Mouse (Mus musculus) kidney, adult 2 months (tissue): ENCODE measurements at regions not wholly inside any gene's neighbourhood (a gene's known extent, or its start where the extent isn't known, plus 50 kb on each side); places are given as distances from the start of the nearest gene placed in this dataset.

Experiments
- DNase-seq: peaks from one replicate; pipeline ENCODE4 v3.0.0; 2021
- H3K27ac ChIP-seq: fragments of 200-500 bp; 2 replicates; pipeline ENCODE4 v1.5.1; 2012; ENCODE audit warnings: low read depth, low read length, control low read depth, inconsistent platforms; ENCODE audit not compliant: insufficient read depth
- H3K27me3 ChIP-seq: fragments of 200-500 bp; replicated peaks from 2 replicates; pipeline ENCODE4 v1.6.1; 2012; ENCODE audit warnings: mild to moderate bottlenecking, moderate library complexity, low read length, inconsistent platforms; ENCODE audit not compliant: control insufficient read depth, insufficient read depth
- H3K36me3 ChIP-seq: fragments of 200-500 bp; 2 replicates; pipeline ENCODE4 v1.6.1; 2012; ENCODE audit warnings: mild to moderate bottlenecking, moderate library complexity, low read length, inconsistent platforms; ENCODE audit not compliant: control insufficient read depth, insufficient read depth
- H3K4me1 ChIP-seq: fragments of 200-500 bp; 2 replicates; pipeline ENCODE4 v1.6.1; 2011; ENCODE audit warnings: low read length; ENCODE audit not compliant: control insufficient read depth, insufficient read depth
- H3K4me3 ChIP-seq: fragments of 200-500 bp; 2 replicates; pipeline ENCODE4 v1.5.1; 2011; ENCODE audit warnings: mild to moderate bottlenecking, low read depth, low read length, control low read depth; ENCODE audit not compliant: insufficient read depth
- CTCF ChIP-seq: fragments of 200-500 bp; conservative IDR thresholded peaks from 2 replicates; pipeline ENCODE4 v1.5.1; 2011; ENCODE audit warnings: low read depth, mild to moderate bottlenecking, control low read depth, low read length, moderate library complexity, mixed read lengths; ENCODE audit not compliant: insufficient read depth, insufficient read length
- POLR2A ChIP-seq: fragments of 200-500 bp; IDR thresholded peaks from one replicate; pipeline ENCODE4 v1.6.1; 2011; ENCODE audit warnings: low read depth, low read length, control low read depth
- WGBS: fragments of 180-500 bp; shearing (Covaris S2); methylation state at CpG from one replicate; pipeline ENCODE4 v1.1.7; 2018; 5-methylcytosine and 5-hydroxymethylcytosine counted together

DNA sequence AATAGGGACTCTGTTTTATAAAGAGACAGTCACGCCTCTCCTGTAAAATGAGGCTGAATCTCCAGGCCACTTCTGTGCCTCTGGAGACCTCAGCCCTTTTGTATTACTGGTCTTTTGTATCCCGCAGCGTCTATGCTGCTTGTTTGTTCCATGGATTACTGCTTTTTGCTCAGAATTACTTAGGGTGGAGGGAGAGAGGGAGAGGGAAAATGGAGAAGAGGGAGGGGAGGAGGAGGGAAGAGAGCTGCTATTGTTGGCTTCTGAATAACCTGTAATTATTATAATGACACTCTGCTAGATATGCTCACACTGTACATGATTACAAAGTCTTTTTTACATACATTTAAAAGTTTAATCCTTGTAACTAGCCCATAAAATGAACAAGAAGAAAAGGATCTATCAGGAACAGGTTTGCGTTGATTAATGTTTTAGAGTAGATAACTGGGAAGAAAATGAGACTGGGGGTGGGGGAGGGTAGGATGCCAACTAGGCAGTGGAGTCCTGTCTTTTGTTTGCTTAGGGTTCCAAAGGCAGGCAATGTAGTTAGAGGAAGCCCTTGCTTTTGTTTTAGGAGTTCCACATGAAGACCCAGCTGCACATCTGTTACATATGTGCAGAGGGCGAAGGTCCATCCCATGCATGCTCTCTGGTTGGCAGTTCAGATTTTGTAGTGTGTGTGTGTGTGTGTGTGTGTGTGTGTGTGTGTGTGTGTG, 153.4 kb upstream of the S100g start:
- H3K27ac ChIP-seq: no peak overlapping the region
- no peaks in the 10 kb centered on the region for H3K4me1 ChIP-seq
- TF ChIP-seq POLR2A (no peak), CTCF (no peak)
- H3K27me3 ChIP-seq: no peaks in the 10 kb centered on the region
- WGBS: 67% methylated on average over 5 of the region's 5 CpGs
- no peaks in the 10 kb centered on the region for H3K36me3 ChIP-seq
- no peak for DNase-seq
- no peak overlapping the region for H3K4me3 ChIP-seq

DNA sequence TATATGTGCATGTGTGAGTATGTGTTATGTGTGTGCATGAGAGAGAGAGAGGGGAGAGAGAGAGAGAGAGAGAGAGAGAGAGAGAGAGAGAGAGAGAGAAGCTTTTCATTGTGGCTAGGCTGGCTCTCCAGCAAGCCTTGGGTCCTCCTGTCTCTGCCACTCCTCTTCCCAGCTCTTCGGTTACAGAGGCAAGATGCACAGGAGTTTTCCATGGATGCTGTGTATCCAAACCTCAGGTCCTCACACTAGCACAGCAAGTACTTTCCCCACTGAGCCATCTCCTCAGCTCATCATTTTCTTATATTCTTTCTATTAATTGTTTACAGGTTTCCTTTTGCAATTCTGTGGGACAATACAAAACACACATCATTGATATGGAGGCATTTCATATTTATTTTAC, 152.8 kb upstream of the S100g start:
- no peak overlapping the region for H3K4me3 ChIP-seq
- no peaks in the 10 kb centered on the region for H3K4me1 ChIP-seq
- H3K27me3 ChIP-seq: no peaks in the 10 kb centered on the region
- H3K27ac ChIP-seq: no peak overlapping the region
- no peak for TF ChIP-seq POLR2A
- TF ChIP-seq CTCF: no peak
- 63% methylated on average over 1 of the region's 1 CpGs for WGBS
- H3K36me3 ChIP-seq: no peaks in the 10 kb centered on the region
- DNase-seq: no peak

DNA sequence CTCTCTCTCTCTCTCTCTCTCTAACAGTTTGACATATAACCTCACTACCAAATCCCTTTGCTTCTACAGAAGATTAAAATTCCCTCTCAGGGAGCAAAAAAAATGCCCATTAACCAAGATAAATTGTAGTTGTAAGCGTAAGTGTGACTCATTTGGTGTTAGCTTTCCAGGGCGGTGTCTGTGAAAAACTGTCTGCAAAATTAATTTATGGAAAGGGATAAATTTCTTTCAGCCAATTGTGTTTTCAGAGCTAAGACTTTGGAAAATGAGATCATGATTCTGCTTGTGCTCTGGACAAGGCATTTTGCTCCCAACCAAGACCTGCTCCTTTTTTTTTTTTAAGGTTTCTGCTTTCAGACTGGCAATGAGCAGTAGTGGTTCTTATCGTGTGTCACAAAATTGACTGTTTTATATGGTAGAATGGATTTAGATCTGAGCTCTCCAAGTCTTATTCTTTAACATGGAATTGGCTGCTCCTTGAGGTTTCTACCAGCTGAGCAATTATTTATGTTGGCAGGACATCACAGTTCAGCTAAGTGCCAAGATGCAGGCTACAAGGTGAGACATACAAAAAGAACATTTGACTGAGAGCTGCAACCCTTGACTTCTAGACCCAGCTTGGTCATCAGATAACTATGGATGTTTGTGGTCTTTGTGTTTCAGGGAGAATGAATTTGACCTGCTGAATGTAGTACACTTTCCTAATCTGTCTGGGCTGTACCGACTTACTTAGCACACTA, 130.8 kb upstream of the S100g start:
- WGBS: 45% methylated on average over 4 of the region's 4 CpGs
- TF ChIP-seq POLR2A (no peak), CTCF (no peak)
- Histone ChIP-seq H3K4me1 (no peaks in the 10 kb centered on the region), H3K36me3 (no peaks in the 10 kb centered on the region), H3K4me3 (no peak overlapping the region), H3K27me3 (no peaks in the 10 kb centered on the region), H3K27ac (no peak overlapping the region)
- DNase-seq: no peak
